Mouse (Mus musculus) heart, adult 2 months (tissue): ENCODE results near the gene Nsmce4a. TPM values are rescaled to one million over a fixed set of nuclear protein-coding genes. Genes with fewer than 3 reads are reported as not detected.
A peak's percentile ranks its signal among the peaks of the same experiment; 100 is the strongest.

Experiments used
- DNase-seq, 2 experiments: peaks; one replicate each; pipeline ENCODE4 v3.0.0; 2021
- H3K27ac ChIP-seq: fragments of 200-600 bp; 2 replicates; pipeline ENCODE4 v1.8.1; 2022
- H3K27me3 ChIP-seq: fragments of 200-500 bp; 2 replicates; pipeline ENCODE4 v1.6.1; 2012; ENCODE audit warnings: mild to moderate bottlenecking, low read length, inconsistent platforms, mixed read lengths; ENCODE audit not compliant: control insufficient read depth, insufficient read depth
- H3K36me3 ChIP-seq: fragments of 200-500 bp; 2 replicates; pipeline ENCODE4 v1.6.1; 2012; ENCODE audit warnings: low read length, inconsistent platforms; ENCODE audit not compliant: control insufficient read depth, insufficient read depth
- H3K4me1 ChIP-seq: fragments of 200-500 bp; 2 replicates; pipeline ENCODE4 v1.6.1; 2011; ENCODE audit warnings: low read length; ENCODE audit not compliant: control insufficient read depth, insufficient read depth
- H3K4me3 ChIP-seq: fragments of 200-600 bp; 2 replicates; pipeline ENCODE4 v1.8.1; 2022
- H3K79me2 ChIP-seq: fragments of 200-500 bp; replicated peaks from 2 replicates; pipeline ENCODE4 v1.6.1; 2012; ENCODE audit warnings: mild to moderate bottlenecking, inconsistent platforms, low read length, moderate library complexity, mixed read lengths; ENCODE audit not compliant: control insufficient read depth, insufficient read depth
- H3K9ac ChIP-seq: fragments of 200-500 bp; 2 replicates; pipeline ENCODE4 v1.6.1; 2012; ENCODE audit warnings: low read depth, mild to moderate bottlenecking, control low read depth, inconsistent platforms, low read length, mixed read lengths
- CTCF ChIP-seq: fragments of 200-600 bp; IDR thresholded peaks from 2 replicates; pipeline ENCODE4 v1.8.1; 2022; ENCODE audit warnings: antibody characterized with exemption, mild to moderate bottlenecking, moderate library complexity
- EP300 ChIP-seq: fragments of 200-500 bp; IDR thresholded peaks from 2 replicates; pipeline ENCODE4 v1.6.1; 2011; ENCODE audit warnings: low read depth, low read length, control low read depth; ENCODE audit not compliant: insufficient read depth
- POLR2A ChIP-seq: fragments of 200-500 bp; IDR thresholded peaks from 2 replicates; pipeline ENCODE4 v1.6.1; 2011; ENCODE audit warnings: mild to moderate bottlenecking, low read depth, low read length, control low read depth; ENCODE audit not compliant: insufficient read depth
- WGBS: fragments of 180-500 bp; shearing (Covaris S2); methylation state at CpG from one replicate; pipeline ENCODE4 v1.1.7; 2018; 5-methylcytosine and 5-hydroxymethylcytosine counted together
- intact Hi-C: fragments of 180-260 bp; cut with DNase I; formaldehyde crosslinking; loops from one replicate; pipeline ENCODE4 v1.15.1; 2025
- polyA plus RNA-seq: library from polyadenylated mRNA; depleted of rRNA; stranded (reverse); fragments of >200 nt; gene quantifications from 2 replicates; pipeline ENCODE4 v1.2.3, GENCODE M21; 2012
- total RNA-seq, 2 experiments: library from RNA; stranded (reverse); gene quantifications; 2 replicates each; pipeline ENCODE4 v1.2.3; 2021

Nsmce4a gene
- total and polyA plus RNA-seq, 3 experiments = 20.0 to 46.0 (median 38.6) TPM

- Histone ChIP-seq H3K9ac (peak overlapping the region; percentile 55), H3K4me1 (peaks cover 1% of the 10 kb centered on the region; the same call in 1 of the 2 replicates), H3K27me3 (no peaks in the 10 kb centered on the region), H3K79me2 (no peaks in the 10 kb centered on the region), H3K4me3 (peak overlapping the region; percentile 42), H3K27ac (peak overlapping the region; percentile 83), H3K36me3 (no peaks in the 10 kb centered on the region; the same call in 1 of the 2 replicates)
- 58% methylated on average over 4 of the region's 4 CpGs for WGBS
- intact Hi-C loops = no loop called here
- no peak for DNase-seq
- TF ChIP-seq CTCF = no peak
- TF ChIP-seq EP300 = no peak
- no peak for TF ChIP-seq POLR2A
Measured at GRCm38 (mm10) chr7:130553321-130553720, 19.6 kb downstream of the Nsmce4a start.

GRCm38 (mm10) chr7:130552780-130553179, 20.1 kb downstream of the Nsmce4a start:
- Histone ChIP-seq H3K27me3 (no peaks in the 10 kb centered on the region), H3K9ac (peak overlapping the region; percentile 55), H3K27ac (peak overlapping the region; percentile 83), H3K79me2 (no peaks in the 10 kb centered on the region), H3K36me3 (no peaks in the 10 kb centered on the region; the same call in 1 of the 2 replicates), H3K4me1 (peaks cover 1% of the 10 kb centered on the region; the same call in 1 of the 2 replicates), H3K4me3 (peak overlapping the region; percentile 42)
- WGBS = 39% methylated on average over 5 of the region's 5 CpGs
- DNase-seq = peak; percentile 61 to 80
- TF ChIP-seq CTCF (no peak), EP300 (peak; percentile 89), POLR2A (peak; percentile 79)
- intact Hi-C loops = no loop called here

- peaks cover 1% of the 10 kb centered on the region; the same call in 1 of the 2 replicates for H3K4me1 ChIP-seq
- intact Hi-C loops = loop anchor here (1.0 to 10.0 kb wide), 4 partner anchors 28 to 317 kb away; partner anchors contain the start of gene Plekha1
- H3K27ac ChIP-seq = peak overlapping the region; percentile 89
- H3K9ac ChIP-seq = no peak overlapping the region
- DNase-seq = no peak
- TF ChIP-seq EP300 (no peak), CTCF (no peak), POLR2A (no peak)
- no peaks in the 10 kb centered on the region for H3K27me3 ChIP-seq
- WGBS = 77% methylated on average over 12 of the region's 12 CpGs
- H3K4me3 ChIP-seq = no peak overlapping the region
- peaks cover 7% of the 10 kb centered on the region for H3K36me3 ChIP-seq
- H3K79me2 ChIP-seq = no peaks in the 10 kb centered on the region; the same call in 1 of the 2 replicates
Measured at GRCm38 (mm10) chr7:130547635-130548175, 25.2 kb downstream of the Nsmce4a start.

- peaks cover 10% of the 10 kb centered on the region for H3K36me3 ChIP-seq
- H3K4me3 ChIP-seq = peak overlapping the region; percentile 89
- WGBS = 1% methylated on average over 84 of the region's 84 CpGs
- H3K79me2 ChIP-seq = no peaks in the 10 kb centered on the region; the same call in 1 of the 2 replicates
- peak; percentile 93 to 96 for DNase-seq
- TF ChIP-seq EP300 = peak; percentile 57; the same call in 1 of the 2 replicates
- peak; percentile 67 for TF ChIP-seq POLR2A
- TF ChIP-seq CTCF = peak; percentile 79
- peak overlapping the region; percentile 92 for H3K9ac ChIP-seq
- intact Hi-C loops = loop anchor here (1.0 to 10.0 kb wide), 5 partner anchors 14 to 318 kb away; partner anchors contain the start of gene Plekha1
- peak overlapping the region; percentile 89 for H3K27ac ChIP-seq
- no peaks in the 10 kb centered on the region for H3K27me3 ChIP-seq
- H3K4me1 ChIP-seq = peaks cover 1% of the 10 kb centered on the region; the same call in 1 of the 2 replicates
Measured at GRCm38 (mm10) chr7:130546791-130547484, 26.0 kb downstream of the Nsmce4a start.

GRCm38 (mm10) chr7:130546421-130546790, 26.5 kb downstream of the Nsmce4a start:
- under 1% methylated on average over 7 of the region's 7 CpGs for WGBS
- no peaks in the 10 kb centered on the region; the same call in 1 of the 2 replicates for H3K79me2 ChIP-seq
- no peak for DNase-seq
- peak overlapping the region; percentile 92 for H3K9ac ChIP-seq
- H3K4me1 ChIP-seq = peaks cover 1% of the 10 kb centered on the region; the same call in 1 of the 2 replicates
- H3K4me3 ChIP-seq = peak overlapping the region; percentile 89
- TF ChIP-seq EP300 = no peak
- intact Hi-C loops = loop anchor here (1.0 to 10.0 kb wide), 4 partner anchors 13 to 318 kb away; partner anchors contain the start of gene Plekha1
- peaks cover 11% of the 10 kb centered on the region for H3K36me3 ChIP-seq
- H3K27ac ChIP-seq = peak overlapping the region; percentile 89
- no peaks in the 10 kb centered on the region for H3K27me3 ChIP-seq
